Mouse (Mus musculus): ENCODE measurements at regions not wholly inside any gene's neighbourhood (a gene's known extent, or its start where the extent isn't known, plus 50 kb on each side); places are given as distances from the start of the nearest gene placed in this dataset.

DNA sequence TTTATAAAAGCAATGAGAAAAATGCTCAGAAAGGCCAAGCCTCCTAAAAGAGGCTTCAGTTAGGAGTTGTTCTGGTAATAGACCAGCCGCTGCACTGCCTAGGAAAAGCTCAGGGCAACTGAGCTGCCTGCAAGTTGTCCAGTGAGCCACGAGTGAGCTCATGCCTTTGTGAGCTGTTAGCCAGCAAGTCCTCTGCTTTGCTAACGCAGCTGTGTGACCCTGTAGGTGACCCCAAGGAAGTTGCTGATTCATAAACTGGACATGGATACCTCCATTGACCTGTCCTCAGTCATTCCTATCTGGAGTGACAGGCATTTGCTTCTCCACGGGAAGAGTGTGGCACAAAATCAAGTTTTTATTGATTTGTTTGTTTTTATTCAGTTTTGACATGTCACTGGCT, 748.2 kb downstream of the Tpm3-rs7 start:
- H3K27ac ChIP-seq (replicated peaks) = no peak overlapping the region
- TF ChIP-seq EP300 (optimal IDR thresholded peaks at IDR 0.05) = no peak
- TF ChIP-seq CTCF (IDR thresholded peaks at IDR 0.05; ENCODE audit: low read depth) = no peak
- H3K9me3 ChIP-seq (ENCODE audit: control insufficient read depth, low read length) = no peaks in the 10 kb centered on the region
- no peak overlapping the region for H3K4me2 ChIP-seq (replicated peaks; ENCODE audit: low read depth)
- no peaks in the 10 kb centered on the region for H3K27me3 ChIP-seq (ENCODE audit: control insufficient read depth, insufficient read depth, low read length)
- WGBS = 26% methylated on average over 4 of the region's 4 CpGs
- H3K4me1 ChIP-seq (replicated peaks; ENCODE audit: control insufficient read depth, insufficient read depth) = no peaks in the 10 kb centered on the region
- H3K4me3 ChIP-seq (ENCODE audit: low read depth, low read length) = no peak overlapping the region
- H3K36me3 ChIP-seq (ENCODE audit: control insufficient read depth, insufficient read depth, low read length) = no peaks in the 10 kb centered on the region
- H3K9ac ChIP-seq (ENCODE audit: low read length) = no peak overlapping the region
- DNase-seq (ENCODE audit: low spot score) (no peak), ATAC-seq (ENCODE audit: low FRiP score, low TSS enrichment) (no peak)

DNA sequence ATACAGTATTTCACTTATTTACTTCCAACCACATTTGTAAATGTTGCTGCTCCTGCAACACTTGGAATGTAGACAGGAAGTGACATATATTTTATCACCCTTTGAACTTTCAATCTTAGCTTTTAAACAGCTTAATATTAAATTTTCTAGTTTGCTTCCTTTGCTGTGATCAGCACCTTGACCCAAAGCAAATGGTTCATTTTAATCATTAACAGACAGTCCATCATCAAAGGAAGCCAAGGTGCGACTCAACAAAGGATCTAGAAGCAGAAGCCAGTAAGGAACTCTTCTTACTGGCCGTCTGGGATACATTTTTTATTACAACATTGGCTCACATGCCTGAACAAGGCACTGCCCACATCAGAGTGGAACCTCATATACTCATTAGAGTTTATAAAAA, 758.8 kb downstream of the Tpm3-rs7 start:
- Histone ChIP-seq H3K9ac (ENCODE audit: low read length) (no peak overlapping the region), H3K27me3 (ENCODE audit: control insufficient read depth, insufficient read depth, low read length) (no peaks in the 10 kb centered on the region), H3K36me3 (ENCODE audit: control insufficient read depth, insufficient read depth, low read length) (no peaks in the 10 kb centered on the region), H3K4me1 (replicated peaks; ENCODE audit: control insufficient read depth, insufficient read depth) (no peaks in the 10 kb centered on the region), H3K9me3 (ENCODE audit: control insufficient read depth, low read length) (no peaks in the 10 kb centered on the region), H3K4me2 (replicated peaks; ENCODE audit: low read depth) (no peak overlapping the region), H3K4me3 (ENCODE audit: low read depth, low read length) (no peak overlapping the region), H3K27ac (replicated peaks) (no peak overlapping the region)
- 32% methylated on average over 2 of the region's 2 CpGs for WGBS
- no peak for DNase-seq (ENCODE audit: low spot score)
- no peak for ATAC-seq (ENCODE audit: low FRiP score, low TSS enrichment)
- TF ChIP-seq CTCF (IDR thresholded peaks at IDR 0.05; ENCODE audit: low read depth) (no peak), EP300 (optimal IDR thresholded peaks at IDR 0.05) (no peak)

DNA sequence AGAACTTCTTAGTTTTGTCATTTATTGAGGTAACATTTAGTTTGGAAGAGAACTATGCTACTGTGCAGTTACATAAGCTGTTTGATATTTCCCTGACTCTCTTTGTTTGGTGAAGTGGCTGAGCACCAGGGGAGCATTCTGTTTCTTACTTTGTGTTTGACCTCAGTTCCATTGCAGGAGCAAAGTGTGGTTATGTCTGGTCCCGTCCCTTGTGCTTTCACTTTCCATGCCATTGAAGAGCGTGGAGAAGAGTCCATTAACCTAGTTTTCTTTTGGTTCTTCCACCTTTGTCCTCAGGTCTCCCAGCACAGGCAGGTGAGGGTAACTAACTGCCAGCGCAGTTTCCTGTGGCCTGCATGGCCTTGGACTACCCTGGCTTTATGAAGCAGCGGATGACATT, 759.6 kb downstream of the Tpm3-rs7 start:
- H3K9ac ChIP-seq (ENCODE audit: low read length) = no peak overlapping the region
- H3K27me3 ChIP-seq (ENCODE audit: control insufficient read depth, insufficient read depth, low read length) = no peaks in the 10 kb centered on the region
- DNase-seq (ENCODE audit: low spot score) = no peak
- ATAC-seq (ENCODE audit: low FRiP score, low TSS enrichment) = no peak
- TF ChIP-seq EP300 (optimal IDR thresholded peaks at IDR 0.05) (no peak), CTCF (IDR thresholded peaks at IDR 0.05; ENCODE audit: low read depth) (no peak)
- H3K36me3 ChIP-seq (ENCODE audit: control insufficient read depth, insufficient read depth, low read length) = no peaks in the 10 kb centered on the region
- no peak overlapping the region for H3K4me3 ChIP-seq (ENCODE audit: low read depth, low read length)
- H3K4me2 ChIP-seq (replicated peaks; ENCODE audit: low read depth) = no peak overlapping the region
- no peaks in the 10 kb centered on the region for H3K4me1 ChIP-seq (replicated peaks; ENCODE audit: control insufficient read depth, insufficient read depth)
- 74% methylated on average over 4 of the region's 4 CpGs for WGBS
- no peaks in the 10 kb centered on the region for H3K9me3 ChIP-seq (ENCODE audit: control insufficient read depth, low read length)
- H3K27ac ChIP-seq (replicated peaks) = no peak overlapping the region

DNA sequence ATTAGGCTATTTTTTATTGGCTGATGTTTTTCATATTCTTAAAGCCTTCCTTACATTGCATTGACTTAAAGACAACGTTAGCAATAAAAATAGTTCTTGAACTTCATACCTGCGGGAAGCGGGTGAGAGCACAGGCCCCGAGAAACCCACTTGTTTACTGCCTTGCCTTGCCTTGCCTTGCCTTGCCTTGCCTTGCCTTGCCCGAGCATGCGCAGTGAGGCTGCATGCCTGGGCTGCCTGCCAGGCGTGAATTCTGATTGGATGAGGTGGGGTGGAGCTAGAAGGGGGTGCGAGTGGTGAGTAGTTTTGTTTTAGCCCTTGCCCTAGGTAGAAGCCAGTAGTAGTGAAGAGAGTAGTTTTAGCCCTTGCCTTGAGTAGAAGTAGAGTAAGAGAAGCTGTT, 792.4 kb downstream of the Tpm3-rs7 start:
- DNase-seq (ENCODE audit: low spot score) (no peak), ATAC-seq (ENCODE audit: low FRiP score, low TSS enrichment) (no peak)
- TF ChIP-seq EP300 (optimal IDR thresholded peaks at IDR 0.05) (no peak), CTCF (IDR thresholded peaks at IDR 0.05; ENCODE audit: low read depth) (no peak)
- Histone ChIP-seq H3K4me3 (ENCODE audit: low read depth, low read length) (no peak overlapping the region), H3K4me1 (replicated peaks; ENCODE audit: control insufficient read depth, insufficient read depth) (no peaks in the 10 kb centered on the region), H3K9me3 (ENCODE audit: control insufficient read depth, low read length) (no peaks in the 10 kb centered on the region), H3K27me3 (ENCODE audit: control insufficient read depth, insufficient read depth, low read length) (no peaks in the 10 kb centered on the region), H3K27ac (replicated peaks) (no peak overlapping the region), H3K4me2 (replicated peaks; ENCODE audit: low read depth) (no peak overlapping the region), H3K9ac (ENCODE audit: low read length) (no peak overlapping the region), H3K36me3 (ENCODE audit: control insufficient read depth, insufficient read depth, low read length) (no peaks in the 10 kb centered on the region)
- 61% methylated on average over 8 of the region's 8 CpGs for WGBS

DNA sequence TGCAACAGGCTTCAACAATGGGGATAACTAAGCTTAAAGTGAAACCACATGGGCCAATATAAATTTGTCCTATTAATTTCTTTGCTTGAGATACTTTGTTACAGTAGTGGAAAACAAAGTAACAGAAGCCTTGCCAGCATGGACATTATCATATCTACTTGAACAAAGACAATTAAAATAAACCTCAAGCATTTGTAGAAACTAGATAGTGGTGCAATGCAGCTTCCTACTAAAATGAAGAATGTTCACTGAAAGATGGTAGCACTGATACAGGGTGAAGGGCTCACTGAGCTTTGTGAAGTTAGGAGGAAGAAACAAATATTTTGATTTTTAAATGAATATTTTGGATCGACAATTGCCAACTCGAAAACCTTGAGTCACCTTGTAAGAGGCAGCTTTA, 814.1 kb downstream of the Tpm3-rs7 start:
- no peak overlapping the region for H3K9ac ChIP-seq (ENCODE audit: low read length)
- no peaks in the 10 kb centered on the region for H3K4me1 ChIP-seq (replicated peaks; ENCODE audit: control insufficient read depth, insufficient read depth)
- no peaks in the 10 kb centered on the region for H3K9me3 ChIP-seq (ENCODE audit: control insufficient read depth, low read length)
- no peak overlapping the region for H3K27ac ChIP-seq (replicated peaks)
- no peak for TF ChIP-seq CTCF (IDR thresholded peaks at IDR 0.05; ENCODE audit: low read depth)
- TF ChIP-seq EP300 (optimal IDR thresholded peaks at IDR 0.05) = no peak
- ATAC-seq (ENCODE audit: low FRiP score, low TSS enrichment) (no peak), DNase-seq (ENCODE audit: low spot score) (no peak)
- H3K36me3 ChIP-seq (ENCODE audit: control insufficient read depth, insufficient read depth, low read length) = no peaks in the 10 kb centered on the region
- H3K4me2 ChIP-seq (replicated peaks; ENCODE audit: low read depth) = no peak overlapping the region
- H3K27me3 ChIP-seq (ENCODE audit: control insufficient read depth, insufficient read depth, low read length) = no peaks in the 10 kb centered on the region
- H3K4me3 ChIP-seq (ENCODE audit: low read depth, low read length) = no peak overlapping the region
- 84% methylated on average over 2 of the region's 2 CpGs for WGBS

DNA sequence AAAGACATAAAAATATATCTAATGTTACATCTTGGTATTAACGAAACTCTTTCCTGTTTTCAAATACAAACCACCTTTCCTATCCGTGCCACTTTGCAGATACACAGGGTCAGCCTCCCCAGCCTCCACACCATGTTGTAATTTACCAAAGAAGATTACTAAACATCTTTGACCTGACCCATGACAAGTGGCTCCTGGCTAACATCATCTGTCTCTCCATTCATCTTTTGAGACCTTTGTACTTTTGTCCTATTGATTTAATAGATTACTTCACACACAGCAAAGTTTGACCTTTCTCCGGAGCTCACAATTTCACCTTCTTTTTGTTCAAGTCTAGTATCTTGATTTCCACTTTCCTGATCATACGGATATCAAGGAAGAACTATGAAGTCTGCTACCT, 851.6 kb downstream of the Tpm3-rs7 start:
- no peak overlapping the region for H3K4me2 ChIP-seq (replicated peaks; ENCODE audit: low read depth)
- H3K36me3 ChIP-seq (ENCODE audit: control insufficient read depth, insufficient read depth, low read length) = no peaks in the 10 kb centered on the region
- H3K27me3 ChIP-seq (ENCODE audit: control insufficient read depth, insufficient read depth, low read length) = no peaks in the 10 kb centered on the region
- H3K4me3 ChIP-seq (ENCODE audit: low read depth, low read length) = no peak overlapping the region
- no peak overlapping the region for H3K9ac ChIP-seq (ENCODE audit: low read length)
- 65% methylated on average over 4 of the region's 4 CpGs for WGBS
- no peaks in the 10 kb centered on the region for H3K4me1 ChIP-seq (replicated peaks; ENCODE audit: control insufficient read depth, insufficient read depth)
- ATAC-seq (ENCODE audit: low FRiP score, low TSS enrichment) = no peak
- H3K9me3 ChIP-seq (ENCODE audit: control insufficient read depth, low read length) = no peaks in the 10 kb centered on the region
- TF ChIP-seq EP300 (optimal IDR thresholded peaks at IDR 0.05) = no peak
- TF ChIP-seq CTCF (IDR thresholded peaks at IDR 0.05; ENCODE audit: low read depth) = no peak
- H3K27ac ChIP-seq (replicated peaks) = no peak overlapping the region
- DNase-seq (ENCODE audit: low spot score) = no peak
